Mouse (Mus musculus) stomach, postnatal 0 days (tissue): ENCODE results near the gene Ifitm1.

Experiments
- CTCF ChIP-seq: IDR thresholded peaks from 2 replicates; pipeline ENCODE4 v1.5.1; 2016; ENCODE audit warnings: antibody characterized with exemption, low read depth, mild to moderate bottlenecking, moderate library complexity
- EP300 ChIP-seq: optimal IDR thresholded peaks from 2 replicates; pipeline ENCODE3; 2016; ENCODE audit warnings: antibody characterized with exemption

GRCm38 (mm10) chr7:140971479-140972171, 4.6 kb downstream of the Ifitm1 start:
- TF ChIP-seq CTCF (no peak), EP300 (no peak)
